In genomic region chr9:95574116-95574515, GRCm38 (mm10) we compare ENCODE assay signal across 27 mouse cellular contexts.
"Had no signal": no experiment of that assay in that cellular context is flagged by ENCODE, and none has a peak within 500 bp of the region (broad histone marks: within the 10 kb centered on the region; RNA-seq: fewer than 3 reads in every experiment).

No protein-coding gene starts in this region.

- H3K4me3 ChIP-seq: embryonic facial prominence, embryonic 10.5 days; embryonic facial prominence, embryonic 12.5 days; embryonic facial prominence, embryonic 13.5 days; embryonic facial prominence, embryonic 15.5 days; erythroblast, embryonic 14.5 days; forebrain, embryonic 10.5 days; forebrain, embryonic 12.5 days; forebrain, embryonic 13.5 days; forebrain, embryonic 15.5 days; gastrocnemius, adult 2 months; heart, adult 2 months had no signal

- ATAC-seq: forebrain, embryonic 13.5 days; forebrain, embryonic 14.5 days; forebrain, embryonic 15.5 days; forebrain, embryonic 16.5 days; forebrain, postnatal 0 days had no signal

- H3K9ac ChIP-seq: embryonic facial prominence, embryonic 12.5 days; embryonic facial prominence, embryonic 13.5 days; embryonic facial prominence, embryonic 15.5 days; forebrain, embryonic 12.5 days; forebrain, embryonic 13.5 days; forebrain, embryonic 15.5 days; forebrain, postnatal 0 days had no signal

- H3K9me3 ChIP-seq: embryonic facial prominence, embryonic 10.5 days; embryonic facial prominence, embryonic 12.5 days; embryonic facial prominence, embryonic 13.5 days; embryonic facial prominence, embryonic 15.5 days; forebrain, embryonic 10.5 days; forebrain, embryonic 12.5 days; forebrain, embryonic 13.5 days; forebrain, embryonic 15.5 days had no signal

- H3K36me3 ChIP-seq: embryonic facial prominence, embryonic 10.5 days; embryonic facial prominence, embryonic 12.5 days; embryonic facial prominence, embryonic 13.5 days; embryonic facial prominence, embryonic 15.5 days; forebrain, embryonic 10.5 days; forebrain, embryonic 12.5 days; forebrain, embryonic 15.5 days had no signal

- H3K4me1 ChIP-seq: embryonic facial prominence, embryonic 10.5 days; embryonic facial prominence, embryonic 12.5 days; embryonic facial prominence, embryonic 13.5 days; embryonic facial prominence, embryonic 15.5 days; forebrain, embryonic 10.5 days; forebrain, embryonic 12.5 days; forebrain, embryonic 13.5 days; forebrain, embryonic 15.5 days had no signal

- H3K27me3 ChIP-seq: embryonic facial prominence, embryonic 12.5 days; embryonic facial prominence, embryonic 13.5 days; embryonic facial prominence, embryonic 15.5 days; forebrain, embryonic 12.5 days; forebrain, embryonic 13.5 days; forebrain, embryonic 15.5 days had no signal

- DNase-seq: cerebellum, adult 8-10 months; cerebellum, adult 9-10 months; cerebellum, adult 9-11 months; cerebellum, postnatal 10 days; cerebellum, postnatal 14 days; cerebellum, postnatal 25 days; cerebellum, postnatal 36 days; embryo, embryonic 11 days; forebrain, postnatal 0 days; gastrocnemius, adult 2 months; gastrocnemius, postnatal 10 days; gastrocnemius, postnatal 14 days; gastrocnemius, postnatal 25 days; gastrocnemius, postnatal 36 days; heart, adult 18-20 months; heart, adult 2 months had no signal

- H3K4me2 ChIP-seq: embryonic facial prominence, embryonic 12.5 days; embryonic facial prominence, embryonic 13.5 days; embryonic facial prominence, embryonic 15.5 days; forebrain, embryonic 12.5 days; forebrain, embryonic 13.5 days; forebrain, embryonic 15.5 days had no signal

- H3K27ac ChIP-seq: embryonic facial prominence, embryonic 10.5 days; embryonic facial prominence, embryonic 12.5 days; embryonic facial prominence, embryonic 13.5 days; embryonic facial prominence, embryonic 15.5 days; forebrain, embryonic 10.5 days; forebrain, embryonic 12.5 days; forebrain, embryonic 13.5 days; forebrain, embryonic 15.5 days; gastrocnemius, adult 2 months; heart, adult 2 months had no signal
